Mouse (Mus musculus): Measurements from ENCODE around the gene Myom3.

DNA sequence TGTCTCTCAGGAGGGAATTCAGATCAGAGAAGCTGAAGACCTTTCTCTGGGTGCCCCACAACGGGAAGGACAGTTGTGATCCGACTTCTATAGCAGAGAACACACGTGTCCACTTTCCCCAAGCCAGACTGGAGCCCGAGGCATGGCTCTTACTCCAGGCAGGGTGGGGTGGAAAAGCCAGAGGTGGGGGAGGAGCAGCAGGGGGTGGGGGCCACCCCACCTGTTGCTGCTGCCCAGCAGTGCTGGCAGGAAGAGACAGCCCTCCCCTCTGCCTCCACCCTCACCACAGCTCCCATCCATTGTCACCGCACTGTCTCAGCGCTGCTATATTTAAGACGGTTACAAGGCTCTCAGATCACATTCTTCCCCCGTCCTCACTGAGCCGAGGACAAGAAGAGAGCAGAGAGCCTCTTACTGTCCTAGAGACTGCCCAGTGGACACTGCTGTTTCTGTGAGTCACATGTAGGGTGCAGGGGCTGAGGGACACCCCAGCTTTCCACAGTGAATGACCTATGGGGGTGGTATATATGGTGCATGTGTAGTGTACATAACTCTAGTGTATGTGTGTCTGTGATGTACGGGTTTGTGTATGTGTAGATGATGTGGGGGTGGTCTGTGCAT is at the start of gene Myom3:
- TF ChIP-seq POLR2A (IDR thresholded peaks at IDR 0.05; ENCODE audit: insufficient read depth, low read depth, low read length) (no peak), CTCF (IDR thresholded peaks at IDR 0.05; ENCODE audit: insufficient read depth, low read depth, low read length) (no peak)
